Mouse (Mus musculus) small intestine, adult 2 months (tissue): ENCODE results near the gene Tnni2. TPM values are rescaled to one million over a fixed set of nuclear protein-coding genes. Genes with fewer than 3 reads are reported as not detected.

Experiments used
- H3K27ac ChIP-seq: fragments of 200-500 bp; 2 replicates; pipeline ENCODE4 v1.5.1; 2012; ENCODE audit warnings: low read depth, low read length, control low read depth, inconsistent platforms; ENCODE audit not compliant: insufficient read depth
- H3K27me3 ChIP-seq: fragments of 200-500 bp; 2 replicates; pipeline ENCODE4 v1.6.1; 2012; ENCODE audit warnings: mild to moderate bottlenecking, moderate library complexity, low read length, inconsistent platforms; ENCODE audit not compliant: control insufficient read depth, insufficient read depth
- H3K36me3 ChIP-seq: fragments of 200-500 bp; 2 replicates; pipeline ENCODE4 v1.6.1; 2012; ENCODE audit warnings: mild to moderate bottlenecking, low read length, control low read depth, inconsistent platforms; ENCODE audit not compliant: control insufficient read depth, insufficient read depth
- H3K4me1 ChIP-seq: fragments of 200-500 bp; 2 replicates; pipeline ENCODE4 v1.6.1; 2012; ENCODE audit warnings: low read length, inconsistent platforms, mixed read lengths; ENCODE audit not compliant: control insufficient read depth, insufficient read depth, insufficient read length
- H3K4me3 ChIP-seq: fragments of 200-500 bp; 2 replicates; pipeline ENCODE4 v1.5.1; 2012; ENCODE audit warnings: low read depth, mild to moderate bottlenecking, control low read depth, inconsistent platforms, low read length, moderate library complexity
- CTCF ChIP-seq: fragments of 200-500 bp; IDR thresholded peaks from 2 replicates; pipeline ENCODE4 v1.5.1; 2012; ENCODE audit warnings: low read depth, mild to moderate bottlenecking, control low read depth, inconsistent platforms, low read length, moderate library complexity, mixed read lengths; ENCODE audit not compliant: insufficient replicate concordance, insufficient read length; ENCODE audit errors: extremely low read depth
- POLR2A ChIP-seq: fragments of 200-500 bp; IDR thresholded peaks from 2 replicates; pipeline ENCODE4 v1.6.1; 2012; ENCODE audit warnings: low read depth, mild to moderate bottlenecking, control low read depth, inconsistent platforms, low read length, moderate library complexity
- WGBS: fragments of 180-500 bp; shearing (Covaris S2); methylation state at CpG from one replicate; pipeline ENCODE4 v1.1.7; 2018; 5-methylcytosine and 5-hydroxymethylcytosine counted together
- polyA plus RNA-seq: library from polyadenylated mRNA; depleted of rRNA; stranded (reverse); fragments of >200 nt; gene quantifications from 2 replicates; pipeline ENCODE4 v1.2.3, GENCODE M21; 2012

The Tnni2 gene
- polyA plus RNA-seq, 1 experiment, result 0.35 TPM

DNA sequence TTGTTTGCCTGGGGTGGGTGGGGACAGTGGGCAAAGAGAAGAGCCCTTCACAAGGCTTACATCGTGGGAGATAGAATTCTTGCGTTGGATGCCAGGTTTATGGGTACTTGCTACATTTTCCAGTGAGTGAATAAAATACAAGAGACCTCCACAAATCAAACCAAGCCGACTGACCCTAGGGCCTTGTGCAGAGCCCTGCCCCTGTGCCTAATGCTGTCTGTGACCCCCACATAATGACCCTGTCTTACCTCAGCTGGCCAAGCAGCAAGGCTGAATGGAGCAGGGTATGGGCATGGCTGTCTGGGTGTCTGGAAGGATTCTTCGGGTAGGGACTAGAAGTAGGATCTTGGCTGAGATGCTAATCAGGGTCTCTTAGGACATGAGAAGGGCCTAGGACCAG lies 4.7 kb downstream of the Tnni2 start:
- Histone ChIP-seq H3K27ac (no peak overlapping the region), H3K4me3 (no peak overlapping the region), H3K4me1 (no peaks in the 10 kb centered on the region; the same call in 1 of the 2 replicates), H3K36me3 (no peaks in the 10 kb centered on the region), H3K27me3 (no peaks in the 10 kb centered on the region)
- 88% methylated on average over 4 of the region's 4 CpGs for WGBS
- TF ChIP-seq CTCF (no peak), POLR2A (no peak)

GRCm38 (mm10) chr7:142449038-142449617 lies 7.5 kb downstream of the Tnni2 start:
- WGBS, result 70% methylated on average over 6 of the region's 6 CpGs
- Histone ChIP-seq H3K27me3 (no peaks in the 10 kb centered on the region), H3K27ac (no peak overlapping the region), H3K4me1 (no peaks in the 10 kb centered on the region), H3K36me3 (no peaks in the 10 kb centered on the region), H3K4me3 (no peak overlapping the region)
- TF ChIP-seq POLR2A (no peak), CTCF (no peak)

DNA sequence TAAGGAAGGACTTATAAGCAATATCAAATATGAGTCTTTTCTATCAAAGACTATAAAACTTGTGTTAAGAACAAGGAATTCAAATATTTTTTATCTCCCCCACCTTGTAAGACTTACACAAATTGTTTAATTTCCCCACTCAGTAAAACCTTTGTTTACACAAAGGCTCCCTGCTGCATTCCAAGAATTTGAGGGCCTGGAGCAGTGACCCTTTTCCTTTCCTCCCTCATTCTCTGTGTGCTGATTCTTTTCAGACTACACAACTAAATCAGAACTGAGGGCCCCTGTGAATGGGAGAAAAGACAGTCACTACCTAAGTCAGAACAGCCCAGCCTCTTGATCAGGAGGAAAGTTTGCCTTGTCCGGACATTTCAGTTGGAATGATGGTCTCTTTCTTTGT lies 13.1 kb downstream of the Tnni2 start:
- H3K27ac ChIP-seq, result no peak overlapping the region
- H3K4me3 ChIP-seq, result no peak overlapping the region
- no peak for TF ChIP-seq CTCF
- TF ChIP-seq POLR2A, result no peak
- 73% methylated on average over 1 of the region's 1 CpGs for WGBS
- H3K36me3 ChIP-seq, result no peaks in the 10 kb centered on the region
- H3K4me1 ChIP-seq, result peaks cover 3% of the 10 kb centered on the region; the same call in 1 of the 2 replicates
- H3K27me3 ChIP-seq, result no peaks in the 10 kb centered on the region

GRCm38 (mm10) chr7:142455251-142455650 lies 13.6 kb downstream of the Tnni2 start:
- Histone ChIP-seq H3K4me3 (no peak overlapping the region), H3K27me3 (no peaks in the 10 kb centered on the region), H3K36me3 (no peaks in the 10 kb centered on the region), H3K27ac (no peak overlapping the region), H3K4me1 (peaks cover 3% of the 10 kb centered on the region; the same call in 1 of the 2 replicates)
- 36% methylated on average over 2 of the region's 2 CpGs for WGBS
- TF ChIP-seq POLR2A, result no peak
- no peak for TF ChIP-seq CTCF

GRCm38 (mm10) chr7:142456806-142457205 lies 15.2 kb downstream of the Tnni2 start:
- Histone ChIP-seq H3K4me3 (no peak overlapping the region), H3K36me3 (no peaks in the 10 kb centered on the region), H3K27me3 (no peaks in the 10 kb centered on the region), H3K4me1 (peaks cover 3% of the 10 kb centered on the region; the same call in 1 of the 2 replicates), H3K27ac (no peak overlapping the region)
- WGBS, result 51% methylated on average over 3 of the region's 3 CpGs
- TF ChIP-seq CTCF, result no peak
- TF ChIP-seq POLR2A, result no peak

DNA sequence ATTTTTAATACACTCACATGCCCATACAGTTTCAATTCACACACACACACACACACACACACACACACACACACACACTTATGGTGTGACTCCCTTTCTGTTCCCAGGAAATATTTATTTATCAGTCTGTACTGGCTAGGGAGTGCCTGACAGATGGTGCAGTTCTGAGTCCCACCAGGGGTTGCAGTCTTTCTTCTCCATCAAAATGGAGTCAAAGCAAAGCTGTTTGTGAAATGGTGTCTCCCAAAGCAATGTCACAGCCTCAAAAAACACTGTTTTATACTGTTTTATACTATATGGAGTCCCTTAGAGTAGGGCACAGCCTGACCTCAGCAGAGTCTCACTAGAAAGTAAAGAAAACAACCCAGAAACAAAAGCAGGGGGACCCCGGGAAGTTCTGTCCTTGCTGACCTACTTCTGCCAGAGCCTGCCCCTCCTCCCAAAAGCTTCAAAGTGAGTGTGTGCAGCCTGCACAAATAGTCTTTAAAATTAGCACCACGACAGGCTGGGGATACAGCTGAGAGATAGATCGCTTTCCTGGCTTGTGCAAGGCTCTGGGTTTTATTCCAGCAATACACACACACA lies 15.7 kb downstream of the Tnni2 start:
- no peak overlapping the region for H3K4me3 ChIP-seq
- no peaks in the 10 kb centered on the region for H3K27me3 ChIP-seq
- H3K4me1 ChIP-seq, result peaks cover 3% of the 10 kb centered on the region; the same call in 1 of the 2 replicates
- TF ChIP-seq POLR2A, result no peak
- no peak for TF ChIP-seq CTCF
- no peaks in the 10 kb centered on the region for H3K36me3 ChIP-seq
- no peak overlapping the region for H3K27ac ChIP-seq
- WGBS, result 45% methylated on average over 3 of the region's 3 CpGs

- WGBS, result 42% methylated on average over 2 of the region's 2 CpGs
- Histone ChIP-seq H3K4me1 (peaks cover 3% of the 10 kb centered on the region; the same call in 1 of the 2 replicates), H3K36me3 (no peaks in the 10 kb centered on the region), H3K4me3 (no peak overlapping the region), H3K27ac (peak overlapping the region; percentile 60), H3K27me3 (no peaks in the 10 kb centered on the region)
- no peak for TF ChIP-seq POLR2A
These were observed 16.4 kb downstream of the Tnni2 start for GRCm38 (mm10) chr7:142458026-142458425.
